Mouse (Mus musculus) 3T3-L1 (cell line): ENCODE data around the gene Fkbp5.
"Not testable (repeated sequence)": the region's sequence is repeated elsewhere in the genome, so short reads cannot be mapped to it uniquely, and the experiment has no call there.

Source experiments
- DNase-seq: peaks from one replicate; pipeline ENCODE4 v3.0.0-alpha.2; 2015; ENCODE audit warnings: low read depth, low spot score

The Fkbp5 gene

GRCm38 (mm10) chr17:28420229-28421051 lies 96.9 kb downstream of the Fkbp5 start:
- DNase-seq, result peak; percentile 87

GRCm38 (mm10) chr17:28419636-28420035 lies 97.7 kb downstream of the Fkbp5 start:
- peak; percentile 85 for DNase-seq

GRCm38 (mm10) chr17:28418954-28419353 lies 98.4 kb downstream of the Fkbp5 start:
- DNase-seq, result peak; percentile 73

- not testable (repeated sequence) for DNase-seq
These were observed 98.8 kb downstream of the Fkbp5 start for GRCm38 (mm10) chr17:28418481-28418880.

- no peak for DNase-seq
These were observed 99.6 kb downstream of the Fkbp5 start for GRCm38 (mm10) chr17:28417771-28418170.

- peak; percentile 97 for DNase-seq
These were observed 102.1 kb downstream of the Fkbp5 start for GRCm38 (mm10) chr17:28415271-28415670.

- no peak for DNase-seq
These were observed 105.9 kb downstream of the Fkbp5 start for GRCm38 (mm10) chr17:28411381-28411960.

GRCm38 (mm10) chr17:28410731-28411130 lies 106.6 kb downstream of the Fkbp5 start:
- DNase-seq, result no peak

GRCm38 (mm10) chr17:28408251-28408918 lies 108.9 kb downstream of the Fkbp5 start:
- DNase-seq, result peak; percentile 59

- peak; percentile 94 for DNase-seq
These were observed 109.7 kb downstream of the Fkbp5 start for GRCm38 (mm10) chr17:28407418-28408250.

- no peak for DNase-seq
These were observed 110.9 kb downstream of the Fkbp5 start for GRCm38 (mm10) chr17:28406471-28406870.

GRCm38 (mm10) chr17:28404745-28405144 lies 112.6 kb downstream of the Fkbp5 start:
- not testable (repeated sequence) for DNase-seq

GRCm38 (mm10) chr17:28404301-28404700 lies 113.0 kb downstream of the Fkbp5 start:
- no peak for DNase-seq

- no peak for DNase-seq
These were observed 122.3 kb downstream of the Fkbp5 start for GRCm38 (mm10) chr17:28394994-28395393.

GRCm38 (mm10) chr17:28394051-28394765 lies 123.1 kb downstream of the Fkbp5 start:
- DNase-seq, result peak; percentile 85

- no peak for DNase-seq
These were observed 125.5 kb downstream of the Fkbp5 start for GRCm38 (mm10) chr17:28391568-28392432.

GRCm38 (mm10) chr17:28388534-28388933 lies 128.8 kb downstream of the Fkbp5 start:
- DNase-seq, result no peak

- no peak for DNase-seq
These were observed 131.0 kb downstream of the Fkbp5 start for GRCm38 (mm10) chr17:28386150-28386905.

GRCm38 (mm10) chr17:28384298-28384697 lies 133.0 kb downstream of the Fkbp5 start:
- peak; percentile 51 for DNase-seq
